Mouse (Mus musculus): ENCODE data around the gene Svs5. TPM values are rescaled to one million over a fixed set of nuclear protein-coding genes. Genes with fewer than 3 reads are reported as not detected.
A peak's percentile ranks its signal among the peaks of the same experiment; 100 is the strongest.

Gene Svs5
- polyA plus RNA-seq, 1 experiment from 2014 or later = not detected

DNA sequence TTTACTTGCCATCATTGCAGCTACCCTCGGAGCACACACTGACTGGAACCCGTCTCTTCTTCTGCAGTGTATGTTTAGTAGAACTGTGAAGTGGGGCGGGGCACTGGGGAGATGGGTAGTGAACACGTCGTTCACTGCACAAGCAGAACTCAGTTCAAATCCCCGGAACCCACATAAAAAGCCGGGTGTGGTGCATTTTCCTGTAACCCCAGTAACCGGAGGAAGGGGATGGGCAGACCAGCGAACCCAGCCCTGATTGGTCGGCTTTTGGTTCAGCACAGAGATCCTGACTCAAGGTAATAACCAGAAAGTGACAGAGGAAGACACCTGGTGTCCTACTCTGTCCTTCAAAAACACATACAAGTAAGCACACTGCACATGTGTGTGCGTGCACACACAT is 20.8 kb downstream of the Svs5 start:
- Histone ChIP-seq H3K4me2 (ENCODE audit: low read depth, low read length) (no peak overlapping the region), H3K9ac (ENCODE audit: low read length) (no peak overlapping the region), H3K4me3 (ENCODE audit: low read length) (no peak overlapping the region), H3K27ac (ENCODE audit: low read length) (no peak overlapping the region), H3K4me1 (replicated peaks; ENCODE audit: control insufficient read depth, insufficient read depth, low read length) (no peaks in the 10 kb centered on the region), H3K36me3 (ENCODE audit: control insufficient read depth, insufficient read depth, low read length) (no peaks in the 10 kb centered on the region), H3K27me3 (ENCODE audit: control insufficient read depth, insufficient read depth, low read depth, low read length) (no peaks in the 10 kb centered on the region), H3K9me3 (ENCODE audit: control insufficient read depth, low read length) (no peaks in the 10 kb centered on the region)
- ATAC-seq (ENCODE audit: low read depth) = no peak
- 78% methylated on average over 11 of the region's 11 CpGs for WGBS

DNA sequence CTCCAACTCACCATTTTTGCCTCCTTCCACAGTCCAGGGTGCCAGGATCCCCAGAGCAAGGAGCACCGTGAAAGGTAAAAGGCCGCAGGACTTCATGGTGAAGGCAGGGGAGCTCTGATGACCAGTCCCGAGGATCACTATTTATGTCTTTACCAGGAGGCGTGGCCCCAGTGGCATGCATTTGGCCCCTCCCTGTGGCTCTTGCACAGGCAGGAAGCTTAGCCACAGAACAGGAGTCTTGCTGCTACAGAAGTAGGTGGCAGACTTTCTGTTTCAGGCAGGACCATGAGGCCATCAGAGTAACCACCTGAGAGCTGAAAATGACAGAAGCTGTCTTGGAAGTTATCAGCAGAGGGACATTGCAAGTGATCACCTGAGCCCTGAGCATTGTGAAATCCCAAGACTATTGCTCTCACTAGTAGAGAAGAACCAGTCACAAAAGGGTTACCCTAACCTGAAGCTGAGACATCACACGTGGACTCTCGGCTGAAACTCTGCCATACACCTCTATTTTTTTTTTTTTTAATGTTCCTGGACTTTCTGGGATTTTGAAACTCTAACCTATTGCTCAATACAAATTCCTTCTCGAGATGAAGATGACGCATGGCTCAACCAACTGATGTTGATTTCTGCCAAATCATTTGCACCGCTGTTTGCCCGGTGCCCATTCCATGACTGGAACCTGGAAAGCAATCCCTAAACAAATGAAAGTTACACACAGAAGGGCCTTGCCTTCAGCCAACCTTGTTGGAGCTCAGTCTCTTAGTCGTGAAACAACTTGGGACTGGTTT is 23.8 kb downstream of the Svs5 start:
- H3K36me3 ChIP-seq (ENCODE audit: control insufficient read depth, insufficient read depth, low read length) = no peaks in the 10 kb centered on the region
- H3K4me1 ChIP-seq (replicated peaks; ENCODE audit: control insufficient read depth, insufficient read depth, low read length) = peaks cover 7% of the 10 kb centered on the region
- no peak overlapping the region for H3K9ac ChIP-seq (ENCODE audit: low read length)
- no peak for ATAC-seq (ENCODE audit: low read depth)
- H3K27ac ChIP-seq (ENCODE audit: low read length) = no peak overlapping the region
- no peak overlapping the region for H3K4me2 ChIP-seq (ENCODE audit: low read depth, low read length)
- H3K9me3 ChIP-seq (ENCODE audit: control insufficient read depth, low read length) = no peaks in the 10 kb centered on the region
- WGBS = 62% methylated on average over 11 of the region's 11 CpGs
- no peak overlapping the region for H3K4me3 ChIP-seq (ENCODE audit: low read length)
- no peaks in the 10 kb centered on the region; the same call in 1 of the 2 replicates for H3K27me3 ChIP-seq (ENCODE audit: control insufficient read depth, insufficient read depth, low read depth, low read length)

GRCm38 (mm10) chr2:164358373-164358772 is 25.8 kb downstream of the Svs5 start:
- ATAC-seq (ENCODE audit: low read depth) = no peak
- peaks cover 7% of the 10 kb centered on the region for H3K4me1 ChIP-seq (replicated peaks; ENCODE audit: control insufficient read depth, insufficient read depth, low read length)
- no peak overlapping the region for H3K27ac ChIP-seq (ENCODE audit: low read length)
- H3K4me2 ChIP-seq (ENCODE audit: low read depth, low read length) = no peak overlapping the region
- no peak overlapping the region for H3K4me3 ChIP-seq (ENCODE audit: low read length)
- H3K36me3 ChIP-seq (ENCODE audit: control insufficient read depth, insufficient read depth, low read length) = no peaks in the 10 kb centered on the region
- H3K9ac ChIP-seq (ENCODE audit: low read length) = no peak overlapping the region
- H3K27me3 ChIP-seq (ENCODE audit: control insufficient read depth, insufficient read depth, low read depth, low read length) = no peaks in the 10 kb centered on the region; the same call in 1 of the 2 replicates
- H3K9me3 ChIP-seq (ENCODE audit: control insufficient read depth, low read length) = no peaks in the 10 kb centered on the region
- WGBS = 70% methylated on average over 3 of the region's 3 CpGs

DNA sequence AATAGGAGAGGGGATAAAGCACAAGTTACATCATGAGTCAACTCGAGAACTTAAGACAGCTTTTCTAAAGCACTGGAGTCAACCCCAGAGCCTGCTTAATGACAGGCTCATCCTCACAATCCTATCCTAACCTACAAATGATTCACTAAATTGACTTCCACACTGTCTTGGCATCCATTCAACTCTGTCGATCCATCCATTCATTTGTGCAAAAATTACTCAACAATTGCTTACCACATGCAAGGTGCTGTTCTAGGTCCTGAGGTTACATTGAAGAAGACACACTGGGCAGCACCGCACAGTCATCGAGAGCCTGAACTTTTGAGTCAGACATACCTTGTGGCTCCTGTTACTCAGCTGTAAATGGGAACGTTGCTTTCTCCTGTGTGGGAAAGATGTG is 26.5 kb downstream of the Svs5 start:
- no peaks in the 10 kb centered on the region for H3K9me3 ChIP-seq (ENCODE audit: control insufficient read depth, low read length)
- H3K4me3 ChIP-seq (ENCODE audit: low read length) = no peak overlapping the region
- no peak overlapping the region for H3K4me2 ChIP-seq (ENCODE audit: low read depth, low read length)
- H3K27me3 ChIP-seq (ENCODE audit: control insufficient read depth, insufficient read depth, low read depth, low read length) = no peaks in the 10 kb centered on the region; the same call in 1 of the 2 replicates
- H3K4me1 ChIP-seq (replicated peaks; ENCODE audit: control insufficient read depth, insufficient read depth, low read length) = peaks cover 7% of the 10 kb centered on the region
- WGBS = 86% methylated on average over 5 of the region's 5 CpGs
- no peak overlapping the region for H3K27ac ChIP-seq (ENCODE audit: low read length)
- no peaks in the 10 kb centered on the region for H3K36me3 ChIP-seq (ENCODE audit: control insufficient read depth, insufficient read depth, low read length)
- ATAC-seq (ENCODE audit: low read depth) = no peak
- no peak overlapping the region for H3K9ac ChIP-seq (ENCODE audit: low read length)

- Histone ChIP-seq H3K4me1 (replicated peaks; ENCODE audit: control insufficient read depth, insufficient read depth, low read length) (peaks cover 7% of the 10 kb centered on the region), H3K27ac (ENCODE audit: low read length) (no peak overlapping the region), H3K4me2 (ENCODE audit: low read depth, low read length) (no peak overlapping the region), H3K9me3 (ENCODE audit: control insufficient read depth, low read length) (no peaks in the 10 kb centered on the region), H3K9ac (ENCODE audit: low read length) (no peak overlapping the region), H3K27me3 (ENCODE audit: control insufficient read depth, insufficient read depth, low read depth, low read length) (no peaks in the 10 kb centered on the region; the same call in 1 of the 2 replicates), H3K4me3 (ENCODE audit: low read length) (no peak overlapping the region), H3K36me3 (ENCODE audit: control insufficient read depth, insufficient read depth, low read length) (no peaks in the 10 kb centered on the region)
- 75% methylated on average over 5 of the region's 5 CpGs for WGBS
- no peak for ATAC-seq (ENCODE audit: low read depth)
These were observed 27.1 kb downstream of the Svs5 start for GRCm38 (mm10) chr2:164359668-164360067.

DNA sequence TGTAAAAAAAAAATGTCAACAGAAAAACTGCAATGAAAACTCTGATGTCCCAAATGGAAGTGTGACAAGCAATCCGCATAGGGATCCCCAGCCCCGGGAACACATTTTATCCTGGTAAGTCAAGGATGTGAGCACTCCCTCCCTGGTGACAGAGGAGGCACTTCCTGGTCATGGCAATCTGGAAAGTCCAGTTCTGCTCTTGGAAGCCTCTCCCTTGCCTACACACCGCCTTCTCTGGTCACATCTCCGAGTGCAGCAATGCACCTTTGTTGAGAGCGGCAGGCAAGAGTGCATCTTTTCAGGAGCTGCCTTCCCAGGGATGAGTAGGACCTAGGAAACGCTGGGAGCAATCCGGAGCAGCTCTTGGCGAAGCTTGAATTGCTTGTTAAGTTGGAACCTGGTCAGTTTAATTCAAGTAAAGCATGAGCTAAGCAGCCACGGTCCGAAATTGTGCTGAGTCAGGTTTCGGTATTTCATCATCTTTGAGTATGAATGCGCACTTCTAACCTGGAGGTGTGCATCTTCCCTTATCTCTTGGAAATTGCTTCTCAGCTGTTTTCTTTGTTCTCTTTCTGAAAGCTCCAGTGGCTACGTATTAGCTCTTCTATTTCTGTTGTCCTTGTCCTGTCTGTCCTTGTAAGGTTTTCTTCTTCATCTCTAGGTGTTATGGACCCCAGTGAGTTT is 28.6 kb downstream of the Svs5 start:
- no peak for ATAC-seq (ENCODE audit: low read depth)
- no peaks in the 10 kb centered on the region for H3K36me3 ChIP-seq (ENCODE audit: control insufficient read depth, insufficient read depth, low read length)
- WGBS = 31% methylated on average over 13 of the region's 13 CpGs
- H3K4me3 ChIP-seq (ENCODE audit: low read length) = no peak overlapping the region
- peak overlapping the region; percentile 3; the same call in 1 of the 2 replicates for H3K4me2 ChIP-seq (ENCODE audit: low read depth, low read length)
- no peaks in the 10 kb centered on the region; the same call in 1 of the 2 replicates for H3K27me3 ChIP-seq (ENCODE audit: control insufficient read depth, insufficient read depth, low read depth, low read length)
- H3K9me3 ChIP-seq (ENCODE audit: control insufficient read depth, low read length) = no peaks in the 10 kb centered on the region
- H3K4me1 ChIP-seq (replicated peaks; ENCODE audit: control insufficient read depth, insufficient read depth, low read length) = peaks cover 7% of the 10 kb centered on the region
- no peak overlapping the region for H3K9ac ChIP-seq (ENCODE audit: low read length)
- H3K27ac ChIP-seq (ENCODE audit: low read length) = no peak overlapping the region

DNA sequence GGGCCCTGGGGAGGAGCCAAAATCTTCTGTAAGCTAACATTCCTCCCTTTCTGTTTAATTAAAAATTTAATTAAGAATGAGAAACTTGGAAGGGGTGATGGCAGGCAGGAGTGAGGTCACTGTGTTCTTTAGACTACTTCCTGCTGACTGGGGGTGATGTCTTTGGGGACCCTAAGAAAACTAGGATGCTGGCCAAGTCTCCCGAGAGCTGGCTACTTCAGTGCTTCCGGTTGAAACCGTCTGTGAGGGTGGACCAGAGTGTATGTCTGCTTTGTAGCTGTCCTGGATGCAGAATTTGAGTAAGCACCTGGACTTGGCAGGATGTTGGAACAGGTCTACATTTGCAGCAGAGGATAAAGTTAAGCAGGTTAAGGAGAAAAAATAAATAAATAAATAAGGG is 34.4 kb downstream of the Svs5 start:
- no peak for ATAC-seq (ENCODE audit: low read depth)
- Histone ChIP-seq H3K27me3 (ENCODE audit: control insufficient read depth, insufficient read depth, low read depth, low read length) (no peaks in the 10 kb centered on the region), H3K4me3 (ENCODE audit: low read length) (no peak overlapping the region), H3K4me2 (ENCODE audit: low read depth, low read length) (no peak overlapping the region), H3K27ac (ENCODE audit: low read length) (no peak overlapping the region), H3K9ac (ENCODE audit: low read length) (no peak overlapping the region), H3K9me3 (ENCODE audit: control insufficient read depth, low read length) (no peaks in the 10 kb centered on the region), H3K36me3 (ENCODE audit: control insufficient read depth, insufficient read depth, low read length) (no peaks in the 10 kb centered on the region), H3K4me1 (replicated peaks; ENCODE audit: control insufficient read depth, insufficient read depth, low read length) (no peaks in the 10 kb centered on the region; the same call in 1 of the 2 replicates)
- WGBS = 22% methylated on average over 3 of the region's 3 CpGs

- Histone ChIP-seq H3K36me3 (ENCODE audit: control insufficient read depth, insufficient read depth, low read length) (no peaks in the 10 kb centered on the region), H3K4me3 (ENCODE audit: low read length) (no peak overlapping the region), H3K27me3 (ENCODE audit: control insufficient read depth, insufficient read depth, low read depth, low read length) (no peaks in the 10 kb centered on the region), H3K9ac (ENCODE audit: low read length) (no peak overlapping the region), H3K9me3 (ENCODE audit: control insufficient read depth, low read length) (no peaks in the 10 kb centered on the region), H3K4me2 (ENCODE audit: low read depth, low read length) (no peak overlapping the region), H3K27ac (ENCODE audit: low read length) (no peak overlapping the region), H3K4me1 (replicated peaks; ENCODE audit: control insufficient read depth, insufficient read depth, low read length) (no peaks in the 10 kb centered on the region; the same call in 1 of the 2 replicates)
- WGBS = 71% methylated on average over 6 of the region's 6 CpGs
- ATAC-seq (ENCODE audit: low read depth) = no peak
These were observed 36.1 kb downstream of the Svs5 start for GRCm38 (mm10) chr2:164368620-164369105.

GRCm38 (mm10) chr2:164371371-164371770 is 38.8 kb downstream of the Svs5 start:
- WGBS = 71% methylated on average over 3 of the region's 3 CpGs
- ATAC-seq (ENCODE audit: low read depth) = no peak
- no peaks in the 10 kb centered on the region for H3K36me3 ChIP-seq (ENCODE audit: control insufficient read depth, insufficient read depth, low read length)

More at GRCm38 (mm10) chr2:164371371-164371770, 38.8 kb downstream of the Svs5 start:
- no peak overlapping the region for H3K9ac ChIP-seq (ENCODE audit: low read length)
- no peak overlapping the region for H3K4me3 ChIP-seq (ENCODE audit: low read length)
- H3K4me2 ChIP-seq (ENCODE audit: low read depth, low read length) = no peak overlapping the region
- no peaks in the 10 kb centered on the region for H3K27me3 ChIP-seq (ENCODE audit: control insufficient read depth, insufficient read depth, low read depth, low read length)
- H3K27ac ChIP-seq (ENCODE audit: low read length) = no peak overlapping the region
- no peaks in the 10 kb centered on the region for H3K9me3 ChIP-seq (ENCODE audit: control insufficient read depth, low read length)
- no peaks in the 10 kb centered on the region; the same call in 1 of the 2 replicates for H3K4me1 ChIP-seq (replicated peaks; ENCODE audit: control insufficient read depth, insufficient read depth, low read length)

All from lung, embryonic 16.5 days (tissue).